Mouse (Mus musculus) hindbrain, postnatal 0 days (tissue): Measurements from ENCODE around the gene Frrs1. TPM values are rescaled to one million over a fixed set of nuclear protein-coding genes. Genes with fewer than 3 reads are reported as not detected.

Experiments
- ATAC-seq: fragments of 200-750 bp; cut with Nextera tagmentation; 2 replicates; pipeline ENCODE4 v1.8.0; 2017; ENCODE audit warnings: mild to moderate bottlenecking, moderate TSS enrichment, moderate library complexity
- DNase-seq: peaks from one replicate; pipeline ENCODE4 v3.0.0-alpha.2; 2015; ENCODE audit warnings: low spot score
- H3K27ac ChIP-seq: fragments of 300-500 bp; sonication (generic); 2 replicates; pipeline ENCODE4 v1.5.1; 2014; ENCODE audit warnings: mild to moderate bottlenecking
- H3K27me3 ChIP-seq: fragments of 300-500 bp; sonication (generic); 2 replicates; pipeline ENCODE4 v1.6.1; 2014; ENCODE audit warnings: low read length, mixed read lengths; ENCODE audit not compliant: insufficient read depth
- H3K36me3 ChIP-seq: fragments of 300-500 bp; sonication (generic); 2 replicates; pipeline ENCODE4 v1.6.1; 2014; ENCODE audit warnings: low read length, mixed read lengths; ENCODE audit not compliant: insufficient read depth
- H3K4me1 ChIP-seq: fragments of 300-500 bp; sonication (generic); 2 replicates; pipeline ENCODE4 v1.6.1; 2014; ENCODE audit warnings: antibody characterized with exemption, low read length, mixed read lengths; ENCODE audit not compliant: insufficient read depth
- H3K4me2 ChIP-seq: fragments of 300-500 bp; sonication (generic); 2 replicates; pipeline ENCODE4 v1.6.1; 2014; ENCODE audit warnings: low read depth, mild to moderate bottlenecking, low read length, moderate library complexity, mixed read lengths
- H3K4me3 ChIP-seq: fragments of 300-500 bp; sonication (generic); 2 replicates; pipeline ENCODE4 v1.5.1; 2014; ENCODE audit warnings: low read length
- H3K9ac ChIP-seq: fragments of 300-500 bp; sonication (generic); replicated peaks from 2 replicates; pipeline ENCODE4 v1.6.1; 2014; ENCODE audit warnings: mild to moderate bottlenecking, low read length, moderate library complexity, mixed read lengths
- H3K9me3 ChIP-seq: fragments of 300-500 bp; sonication (generic); 2 replicates; pipeline ENCODE4 v1.6.1; 2016; ENCODE audit warnings: low read length, mixed read lengths
- CTCF ChIP-seq: IDR thresholded peaks from 2 replicates; pipeline ENCODE4 v1.5.1; 2016; ENCODE audit warnings: antibody characterized with exemption, control low read depth, low read depth
- whole genome bisulfite sequencing: fragments of 180-500 bp; shearing (Covaris S2); extraction: QIAGEN DNeasy Blood & Tissue Kit; methylation state at CpG from one replicate; pipeline ENCODE4 v1.1.7; 2014; 5-methylcytosine and 5-hydroxymethylcytosine counted together
- polyA plus RNA-seq: library from polyadenylated mRNA; unstranded; fragments of >200 nt; fragmentation: Nextera tagmentation; extraction: Ambion mirVana; gene quantifications from 2 replicates; pipeline ENCODE4 v1.2.1, GENCODE M21; 2015
- total RNA-seq: library from RNA; depleted of rRNA; stranded (reverse); fragments of >200 nt; gene quantifications from 2 replicates; pipeline ENCODE4 v1.2.3, GENCODE M21; 2014

The Frrs1 gene
- total and polyA plus RNA-seq, 2 experiments from 2014 or later: 4.1 to 6.0 TPM

DNA sequence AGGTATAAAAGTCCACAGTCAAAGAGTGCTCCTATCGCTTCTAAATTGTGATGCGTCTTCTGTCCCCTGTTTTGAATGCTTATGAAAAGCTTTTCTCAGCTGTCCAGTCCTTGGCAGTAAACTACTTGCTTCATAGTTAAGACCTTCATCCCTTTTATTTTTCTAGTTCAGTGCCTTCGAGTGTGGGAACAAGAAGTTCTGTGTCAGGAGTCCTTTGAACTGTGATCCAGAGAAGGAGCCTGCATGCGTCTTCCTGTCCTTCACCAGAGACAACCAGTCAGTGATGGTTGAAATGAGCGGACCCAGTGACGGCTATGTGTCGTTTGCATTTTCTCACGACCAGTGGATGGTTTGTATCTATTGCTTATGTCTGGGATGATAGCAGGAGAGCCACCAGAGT is 25.7 kb downstream of the Frrs1 start:
- Histone ChIP-seq H3K36me3 (no peaks in the 10 kb centered on the region), H3K4me1 (no peaks in the 10 kb centered on the region), H3K27ac (no peak overlapping the region), H3K4me3 (no peak overlapping the region), H3K27me3 (no peaks in the 10 kb centered on the region), H3K9me3 (no peaks in the 10 kb centered on the region), H3K9ac (no peak overlapping the region), H3K4me2 (no peak overlapping the region)
- ATAC-seq (no peak), DNase-seq (no peak)
- TF ChIP-seq CTCF: no peak
- 79% methylated on average over 8 of the region's 8 CpGs for WGBS

DNA sequence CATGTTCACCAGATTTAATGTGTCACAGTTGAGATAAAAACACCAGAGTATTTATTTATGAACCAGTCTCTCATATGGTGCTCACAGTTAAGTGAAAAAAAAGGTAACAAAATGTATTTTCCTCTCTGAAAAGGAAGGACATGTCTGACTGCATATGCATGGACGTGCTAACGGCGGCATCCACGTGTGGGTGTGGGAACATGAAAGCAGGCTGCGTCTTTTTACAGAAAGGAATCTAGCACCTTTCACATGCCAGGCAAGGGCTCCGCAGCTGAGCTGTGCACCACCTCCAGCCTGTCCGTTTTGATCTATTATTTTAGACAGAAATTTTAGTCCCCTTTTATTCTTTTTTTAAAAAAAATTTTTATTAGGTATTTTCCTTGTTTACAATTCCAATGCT is 30.1 kb downstream of the Frrs1 start:
- Histone ChIP-seq H3K9me3 (no peaks in the 10 kb centered on the region), H3K36me3 (no peaks in the 10 kb centered on the region), H3K27me3 (no peaks in the 10 kb centered on the region), H3K9ac (no peak overlapping the region), H3K27ac (no peak overlapping the region), H3K4me1 (no peaks in the 10 kb centered on the region), H3K4me2 (no peak overlapping the region), H3K4me3 (no peak overlapping the region)
- no peak for TF ChIP-seq CTCF
- DNase-seq (no peak), ATAC-seq (no peak)
- WGBS: 89% methylated on average over 7 of the region's 7 CpGs

DNA sequence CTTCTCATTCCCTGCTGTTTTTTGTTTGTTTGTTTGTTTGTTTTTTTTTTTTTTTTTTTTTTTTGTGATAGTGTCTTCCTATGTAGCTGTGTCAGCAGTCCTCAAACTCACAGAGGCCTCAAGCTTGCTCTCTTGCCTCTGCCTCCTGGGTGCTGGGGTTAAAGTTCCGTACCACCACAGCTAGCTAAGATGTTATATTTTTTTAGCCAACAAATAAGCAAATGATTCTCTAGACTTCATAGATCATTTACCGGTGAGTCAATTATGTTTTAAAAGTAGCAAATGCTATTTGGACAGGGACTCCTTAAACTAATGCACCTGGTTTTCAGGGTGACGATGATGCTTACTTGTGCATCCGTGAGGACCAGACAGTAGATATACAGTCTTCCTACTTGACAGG is 31.3 kb downstream of the Frrs1 start:
- H3K27ac ChIP-seq: no peak overlapping the region
- no peaks in the 10 kb centered on the region for H3K9me3 ChIP-seq
- no peak for DNase-seq
- H3K4me3 ChIP-seq: no peak overlapping the region
- TF ChIP-seq CTCF: no peak
- H3K4me2 ChIP-seq: no peak overlapping the region
- no peaks in the 10 kb centered on the region for H3K27me3 ChIP-seq
- no peaks in the 10 kb centered on the region for H3K36me3 ChIP-seq
- WGBS: 94% methylated on average over 4 of the region's 4 CpGs
- no peak for ATAC-seq
- no peak overlapping the region for H3K9ac ChIP-seq
- no peaks in the 10 kb centered on the region for H3K4me1 ChIP-seq

DNA sequence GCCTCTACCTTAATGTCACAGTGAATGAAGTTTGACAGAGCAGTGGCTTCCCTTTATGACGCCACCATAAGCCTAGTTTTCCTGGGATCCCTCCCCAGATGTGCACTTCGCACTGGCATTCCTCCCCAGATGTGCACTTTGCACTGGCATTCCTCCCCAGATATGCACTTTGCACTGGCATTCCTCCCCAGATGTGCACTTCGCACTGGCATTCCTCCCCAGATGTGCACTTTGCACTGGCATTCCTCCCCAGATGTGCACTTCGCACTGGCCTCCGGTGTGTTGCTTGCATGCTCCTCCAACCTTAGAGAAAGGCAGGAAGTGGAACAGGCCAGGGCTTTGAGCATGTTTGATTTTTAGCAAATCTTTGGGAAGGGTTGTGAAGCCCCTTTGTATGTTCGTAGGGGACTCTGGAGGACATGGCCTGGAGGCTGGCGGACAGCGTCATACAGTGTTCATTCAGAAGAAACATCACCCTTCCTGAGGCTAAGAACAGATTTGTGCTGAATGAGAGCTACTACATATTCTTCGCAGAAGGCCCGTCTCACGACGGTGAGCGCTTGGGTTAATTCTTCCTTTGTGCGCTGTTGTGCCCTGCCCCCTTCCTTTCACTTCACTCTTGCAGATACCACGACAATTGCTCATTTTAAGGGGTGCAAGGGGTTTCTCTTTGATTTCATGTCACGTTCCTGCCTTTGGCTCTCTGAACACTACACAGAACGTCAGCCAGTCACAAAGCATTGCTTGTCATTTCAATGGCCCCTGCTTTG is 32.4 kb downstream of the Frrs1 start:
- Histone ChIP-seq H3K4me1 (no peaks in the 10 kb centered on the region), H3K9me3 (no peaks in the 10 kb centered on the region), H3K4me2 (no peak overlapping the region), H3K27ac (no peak overlapping the region), H3K27me3 (no peaks in the 10 kb centered on the region), H3K36me3 (no peaks in the 10 kb centered on the region), H3K9ac (no peak overlapping the region), H3K4me3 (no peak overlapping the region)
- 64% methylated on average over 17 of the region's 17 CpGs for WGBS
- ATAC-seq (peak; percentile 63), DNase-seq (no peak)
- no peak for TF ChIP-seq CTCF

DNA sequence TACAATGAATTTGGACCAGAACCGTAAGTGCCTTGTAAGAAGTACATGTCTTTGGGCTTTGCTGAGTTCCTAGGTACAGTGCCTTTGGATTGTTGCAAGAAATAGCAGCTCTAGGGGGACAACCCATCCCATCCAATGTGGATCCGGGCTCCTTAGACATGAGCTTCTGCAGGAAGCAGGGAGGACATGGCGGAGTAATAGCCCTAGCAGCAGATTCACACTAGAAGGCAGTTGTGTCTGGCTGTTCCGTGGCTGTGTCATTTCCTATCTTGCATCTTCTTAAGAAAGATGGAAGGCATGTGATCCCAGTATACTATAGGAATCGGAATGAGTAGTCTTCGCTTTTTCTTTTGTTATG is 32.9 kb downstream of the Frrs1 start:
- WGBS: 81% methylated on average over 6 of the region's 6 CpGs
- DNase-seq: no peak
- H3K4me1 ChIP-seq: no peaks in the 10 kb centered on the region
- no peak for TF ChIP-seq CTCF
- no peaks in the 10 kb centered on the region for H3K27me3 ChIP-seq
- no peaks in the 10 kb centered on the region for H3K9me3 ChIP-seq
- no peak overlapping the region for H3K4me2 ChIP-seq
- H3K27ac ChIP-seq: no peak overlapping the region
- ATAC-seq: 0 out of 2 replicates have a peak, but pooled peaks have one; percentile 18
- no peak overlapping the region for H3K9ac ChIP-seq
- H3K36me3 ChIP-seq: no peaks in the 10 kb centered on the region
- no peak overlapping the region for H3K4me3 ChIP-seq

DNA sequence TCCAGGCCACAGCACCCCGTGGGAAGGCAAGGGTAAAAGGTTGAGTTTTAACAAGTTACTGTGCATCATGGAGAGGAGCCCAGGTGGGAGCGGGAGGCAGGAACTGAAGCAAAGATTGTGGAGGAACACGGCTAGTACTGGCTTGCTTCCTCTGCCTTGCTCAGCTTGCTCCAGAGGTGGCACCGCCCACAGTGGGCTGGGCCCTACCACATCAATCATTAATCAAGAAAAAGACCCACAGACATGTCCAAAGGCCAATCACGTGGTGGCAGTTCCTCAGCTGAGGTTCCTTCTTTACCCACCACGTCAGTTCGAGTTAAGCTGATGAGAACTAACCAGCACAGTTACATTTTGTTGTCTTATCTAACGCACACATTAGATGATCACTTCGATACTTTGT is 33.6 kb downstream of the Frrs1 start:
- WGBS: 82% methylated on average over 9 of the region's 9 CpGs
- no peak for TF ChIP-seq CTCF

DNA sequence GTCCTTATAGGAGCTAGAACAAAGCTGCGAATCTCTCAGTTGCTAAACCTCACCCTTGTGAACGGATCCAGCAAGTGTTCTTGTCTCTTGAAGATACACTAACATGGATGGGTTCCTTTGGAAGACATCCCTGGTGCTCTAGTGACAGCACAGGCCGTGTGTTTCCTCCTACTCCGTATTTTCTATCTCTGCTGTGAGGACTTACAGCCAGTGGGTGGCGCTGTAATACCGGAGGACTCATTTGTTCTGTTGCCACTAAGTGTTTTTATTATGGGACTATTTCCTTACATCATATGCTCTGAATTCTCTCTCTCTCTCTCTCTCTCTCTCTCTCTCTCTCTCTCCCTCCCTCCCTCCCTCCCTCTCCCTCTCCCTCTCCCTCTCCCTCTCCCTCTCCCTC is 44.9 kb downstream of the Frrs1 start:
- DNase-seq: peak; percentile 89

More for the DNA sequence above, 33.6 kb downstream of the Frrs1 start:
- ATAC-seq: no peak
- Histone ChIP-seq H3K9ac (no peak overlapping the region), H3K4me2 (no peak overlapping the region), H3K9me3 (no peaks in the 10 kb centered on the region), H3K4me1 (no peaks in the 10 kb centered on the region), H3K4me3 (no peak overlapping the region), H3K27me3 (no peaks in the 10 kb centered on the region), H3K36me3 (no peaks in the 10 kb centered on the region), H3K27ac (no peak overlapping the region)
- DNase-seq: no peak

More for the DNA sequence above, 44.9 kb downstream of the Frrs1 start:
- WGBS: 20% methylated on average over 6 of the region's 6 CpGs
- peak; percentile 84 for ATAC-seq
- no peak overlapping the region for H3K4me2 ChIP-seq
- H3K9ac ChIP-seq: no peak overlapping the region
- no peaks in the 10 kb centered on the region for H3K9me3 ChIP-seq
- no peaks in the 10 kb centered on the region for H3K36me3 ChIP-seq
- TF ChIP-seq CTCF: peak; percentile 88
- H3K27me3 ChIP-seq: no peaks in the 10 kb centered on the region
- no peaks in the 10 kb centered on the region for H3K4me1 ChIP-seq
- H3K4me3 ChIP-seq: no peak overlapping the region
- no peak overlapping the region for H3K27ac ChIP-seq
